Mouse (Mus musculus) heart, embryonic 13.5 days (tissue): ENCODE results near the gene Pus10. TPM values are rescaled to one million over a fixed set of nuclear protein-coding genes. Genes with fewer than 3 reads are reported as not detected.

Source experiments
- polyA plus RNA-seq: library from polyadenylated mRNA; unstranded; fragments of >200 nt; fragmentation: Nextera tagmentation; extraction: Ambion mirVana; gene quantifications from 2 replicates; pipeline ENCODE4 v1.2.1, GENCODE M21; 2015

Pus10 gene
- polyA plus RNA-seq, 1 experiment from 2014 or later, result 12.0 TPM

Other genes starting within 250 kb of the Pus10 start
- 52.6 and 58.6 TPM in 2 replicates for gene Ahsa2, start 167.6 kb upstream of the Pus10 start, polyA plus RNA-seq
- not detected in 2 replicates for gene 1700093K21Rik, start 144.5 kb upstream of the Pus10 start, polyA plus RNA-seq
- 12.6 and 14.2 TPM in 2 replicates for gene 0610010F05Rik, start 32.0 kb upstream of the Pus10 start, polyA plus RNA-seq
- gene Pex13, start 285 bp downstream of the Pus10 start, polyA plus RNA-seq, result 24.9 and 26.0 TPM in 2 replicates
- 1.3 and 1.4 TPM in 2 replicates for gene Rel, start 105.3 kb downstream of the Pus10 start, polyA plus RNA-seq
- gene Papolg, start 229.6 kb downstream of the Pus10 start, polyA plus RNA-seq, result 8.6 and 9.1 TPM in 2 replicates